Comparison of ENCODE assay signal across 7 mouse cellular contexts in genomic region chr11:51999611-52000289, GRCm38 (mm10). TPM values are rescaled to one million over a fixed set of nuclear protein-coding genes. Genes with fewer than 3 reads are reported as not detected.
A peak's percentile ranks its signal among the peaks of the same experiment; 100 is the strongest.
DNase-seq lines count a peak whose midpoint lies in the region; ATAC-seq lines count a peak whose summit lies in the region.

No protein-coding gene starts in this region.

- H3K4me2 ChIP-seq in hindbrain, embryonic 14.5 days (replicated peaks) = peak overlapping the region; percentile 92

- no peaks in the 10 kb centered on the region for H3K27me3 ChIP-seq in hindbrain, embryonic 14.5 days (ENCODE audit: control insufficient read depth, insufficient read depth, low read length)
- H3K27me3 ChIP-seq in limb, embryonic 10.5 days (ENCODE audit: low read depth, poor library complexity, severe bottlenecking) = no peaks in the 10 kb centered on the region
- H3K27me3 ChIP-seq in midbrain, embryonic 10.5 days (ENCODE audit: low read depth, poor library complexity, severe bottlenecking) = no peaks in the 10 kb centered on the region

- DNase-seq in adrenal gland, adult 18-20 months (ENCODE audit: low spot score in 2 of 2) = peak; percentile 48 to 53
- DNase-seq in cerebellum, postnatal 36 days = peak; percentile 46 to 47
- DNase-seq in gastrocnemius, adult 18-20 months (ENCODE audit: low spot score) = peak; percentile 93
- DNase-seq in hindbrain, embryonic 14.5 days (ENCODE audit: low spot score) = no peak
- DNase-seq in limb, embryonic 10.5 days (ENCODE audit: low spot score) = peak; percentile 85
- DNase-seq in midbrain, embryonic 10.5 days (ENCODE audit: low spot score) = peak; percentile 60
- peak; percentile 10 to 32 for DNase-seq in spleen, postnatal 14 days (ENCODE audit: low spot score in 2 of 2)

- H3K4me3 ChIP-seq in hindbrain, embryonic 14.5 days (replicated peaks; ENCODE audit: low read length) = peak overlapping the region; percentile 94
- H3K4me3 ChIP-seq in limb, embryonic 10.5 days = peak overlapping the region; percentile 79
- H3K4me3 ChIP-seq in midbrain, embryonic 10.5 days = peak overlapping the region; percentile 98

- H3K27ac ChIP-seq in hindbrain, embryonic 14.5 days = peak overlapping the region; percentile 96
- H3K27ac ChIP-seq in limb, embryonic 10.5 days = peak overlapping the region; percentile 99
- peak overlapping the region; percentile 98 for H3K27ac ChIP-seq in midbrain, embryonic 10.5 days (replicated peaks)

- under 1% methylated on average over 28 of the region's 29 CpGs for WGBS in hindbrain, embryonic 14.5 days
- 0% methylated on average over 29 of the region's 29 CpGs for WGBS in limb, embryonic 10.5 days
- under 1% methylated on average over 29 of the region's 29 CpGs for WGBS in midbrain, embryonic 10.5 days

- H3K9ac ChIP-seq in hindbrain, embryonic 14.5 days = peak overlapping the region; percentile 92

- H3K9me3 ChIP-seq in hindbrain, embryonic 14.5 days (ENCODE audit: control insufficient read depth, low read length) = no peaks in the 10 kb centered on the region
- H3K9me3 ChIP-seq in limb, embryonic 10.5 days (replicated peaks) = no peaks in the 10 kb centered on the region
- H3K9me3 ChIP-seq in midbrain, embryonic 10.5 days (replicated peaks) = no peaks in the 10 kb centered on the region

- peaks cover 32% of the 10 kb centered on the region for H3K4me1 ChIP-seq in hindbrain, embryonic 14.5 days (replicated peaks; ENCODE audit: control insufficient read depth, insufficient read depth, low read length)
- H3K4me1 ChIP-seq in limb, embryonic 10.5 days = peaks cover 34% of the 10 kb centered on the region
- peaks cover 46% of the 10 kb centered on the region for H3K4me1 ChIP-seq in midbrain, embryonic 10.5 days

- H3K36me3 ChIP-seq in hindbrain, embryonic 14.5 days (replicated peaks; ENCODE audit: control insufficient read depth, insufficient read depth) = peaks cover 32% of the 10 kb centered on the region
- H3K36me3 ChIP-seq in limb, embryonic 10.5 days = peaks cover 34% of the 10 kb centered on the region
- H3K36me3 ChIP-seq in midbrain, embryonic 10.5 days = peaks cover 34% of the 10 kb centered on the region

- peak; percentile 34; the same call in 1 of the 2 replicates for ATAC-seq in hindbrain, embryonic 14.5 days (ENCODE audit: low FRiP score)

RNA-seq across cellular contexts. Expression of gene Ube2b, which starts 0.8 kb away (rescaled TPM):
- 100 to 1,000 TPM; 154 to 164 TPM for total RNA-seq in adrenal gland, adult 18-20 months (2021)
- 100 to 1,000 TPM; 574 to 604 TPM for total RNA-seq in gastrocnemius, adult 18-20 months (2021)
- 150 and 157 TPM in 2 replicates for polyA plus RNA-seq in hindbrain, embryonic 14.5 days (2014; fragmentation: Nextera tagmentation; extraction: Ambion mirVana)
- 213 and 227 TPM in 2 replicates for polyA plus RNA-seq in limb, embryonic 10.5 days (2016; fragmentation: Nextera tagmentation; extraction: Ambion mirVana)
- 202 and 209 TPM in 2 replicates for polyA plus RNA-seq in midbrain, embryonic 10.5 days (2016; fragmentation: Nextera tagmentation; extraction: Ambion mirVana)

RNA-seq across cellular contexts. Expression of gene Cdkl3, which starts 4.3 kb away (rescaled TPM):
- 1 to 10 TPM; 3.5 to 7.0 TPM for total RNA-seq in adrenal gland, adult 18-20 months (2021)
- 1 to 10 TPM; 3.0 to 4.6 TPM for total RNA-seq in gastrocnemius, adult 18-20 months (2021)
- polyA plus RNA-seq in hindbrain, embryonic 14.5 days (2014; fragmentation: Nextera tagmentation; extraction: Ambion mirVana) = 25.9 and 27.0 TPM in 2 replicates
- 11.7 and 11.8 TPM in 2 replicates for polyA plus RNA-seq in limb, embryonic 10.5 days (2016; fragmentation: Nextera tagmentation; extraction: Ambion mirVana)
- 9.5 and 13.3 TPM in 2 replicates for polyA plus RNA-seq in midbrain, embryonic 10.5 days (2016; fragmentation: Nextera tagmentation; extraction: Ambion mirVana)

RNA-seq across cellular contexts. Expression of gene Cdkn2aipnl, which starts 32.3 kb away (rescaled TPM):
- 10 to 100 TPM; 15.1 to 20.1 TPM for total RNA-seq in adrenal gland, adult 18-20 months (2021)
- 10 to 100 TPM; 24.3 to 27.2 TPM for total RNA-seq in gastrocnemius, adult 18-20 months (2021)
- 117 and 129 TPM in 2 replicates for polyA plus RNA-seq in hindbrain, embryonic 14.5 days (2014; fragmentation: Nextera tagmentation; extraction: Ambion mirVana)
- 132 and 141 TPM in 2 replicates for polyA plus RNA-seq in limb, embryonic 10.5 days (2016; fragmentation: Nextera tagmentation; extraction: Ambion mirVana)
- 141 and 142 TPM in 2 replicates for polyA plus RNA-seq in midbrain, embryonic 10.5 days (2016; fragmentation: Nextera tagmentation; extraction: Ambion mirVana)
